Mouse (Mus musculus): ENCODE results near the gene Wdsub1.

Gene Wdsub1

GRCm38 (mm10) chr2:59806038-59806437, 76.4 kb downstream of the Wdsub1 start:
- DNase-seq (ENCODE audit: low read depth, low spot score), result no peak

- no peak for DNase-seq (ENCODE audit: low read depth, low spot score)
These were observed 76.8 kb downstream of the Wdsub1 start for GRCm38 (mm10) chr2:59805595-59805994.

- DNase-seq (ENCODE audit: low read depth, low spot score), result no peak
These were observed 79.5 kb downstream of the Wdsub1 start for GRCm38 (mm10) chr2:59802722-59803387.
